Mouse (Mus musculus) NIH3T3 (cell line): Measurements from ENCODE around the gene Slc7a10.
"Not testable (repeated sequence)": the region's sequence is repeated elsewhere in the genome, so short reads cannot be mapped to it uniquely, and the experiment has no call there.

Experiments
- DNase-seq: peaks from one replicate; pipeline ENCODE4 v3.0.0-alpha.2; 2012; ENCODE audit warnings: low read depth

The Slc7a10 gene

DNA sequence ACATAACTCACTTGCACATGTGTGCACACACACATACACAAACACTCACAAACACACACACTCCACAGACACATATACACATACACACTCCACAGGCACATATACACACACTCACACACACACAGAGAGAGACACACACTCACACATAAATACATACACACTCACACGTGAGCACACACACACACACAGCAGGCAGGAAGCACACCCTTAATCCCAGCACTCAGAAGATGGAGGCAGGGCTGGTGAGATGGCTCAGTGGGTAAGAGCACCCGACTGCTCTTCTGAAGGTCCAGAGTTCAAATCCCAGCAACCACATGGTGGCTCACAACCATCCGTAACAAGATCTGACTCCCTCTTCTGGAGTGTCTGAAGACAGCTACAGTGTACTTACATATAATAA, 51.8 kb downstream of the Slc7a10 start:
- not testable (repeated sequence) for DNase-seq
